Mouse (Mus musculus) liver, adult 2 months (tissue): ENCODE measurements at regions not wholly inside any gene's neighbourhood (a gene's known extent, or its start where the extent isn't known, plus 50 kb on each side); places are given as distances from the start of the nearest gene placed in this dataset.

Experiments used
- DNase-seq: peaks from one replicate; pipeline ENCODE4 v3.0.0-alpha.2; 2011; ENCODE audit warnings: low read depth, low spot score; ENCODE audit errors: extremely low read depth
- H3K27ac ChIP-seq: fragments of 200-500 bp; replicated peaks from 2 replicates; pipeline ENCODE4 v1.5.1; 2012; ENCODE audit warnings: low read depth, mild to moderate bottlenecking, control low read depth, inconsistent platforms, low read length; ENCODE audit not compliant: insufficient read depth
- H3K27me3 ChIP-seq: fragments of 200-500 bp; 2 replicates; pipeline ENCODE4 v1.6.1; 2012; ENCODE audit warnings: mild to moderate bottlenecking, moderate library complexity, low read length, inconsistent platforms; ENCODE audit not compliant: control insufficient read depth, insufficient read depth
- H3K36me3 ChIP-seq: fragments of 200-500 bp; 2 replicates; pipeline ENCODE4 v1.6.1; 2012; ENCODE audit warnings: low read length, inconsistent platforms; ENCODE audit not compliant: control insufficient read depth, insufficient read depth
- H3K4me1 ChIP-seq: fragments of 200-500 bp; 2 replicates; pipeline ENCODE4 v1.6.1; 2011; ENCODE audit warnings: low read length; ENCODE audit not compliant: control insufficient read depth, insufficient read depth
- H3K4me3 ChIP-seq: fragments of 200-500 bp; 2 replicates; pipeline ENCODE4 v1.5.1; 2011; ENCODE audit warnings: low read depth, mild to moderate bottlenecking, control low read depth, low read length, moderate library complexity; ENCODE audit not compliant: insufficient read depth
- H3K79me2 ChIP-seq: fragments of 200-500 bp; 2 replicates; pipeline ENCODE4 v1.6.1; 2012; ENCODE audit warnings: inconsistent platforms, mild to moderate bottlenecking, low read length, moderate library complexity; ENCODE audit not compliant: control insufficient read depth, insufficient read depth
- H3K9ac ChIP-seq: fragments of 200-500 bp; 2 replicates; pipeline ENCODE4 v1.6.1; 2012; ENCODE audit warnings: low read depth, mild to moderate bottlenecking, control low read depth, inconsistent platforms, low read length
- CTCF ChIP-seq: fragments of 200-500 bp; IDR thresholded peaks from 2 replicates; pipeline ENCODE4 v1.5.1; 2011; ENCODE audit warnings: low read depth, low read length, control low read depth
- POLR2A ChIP-seq: fragments of 200-500 bp; IDR thresholded peaks from 2 replicates; pipeline ENCODE4 v1.6.1; 2011; ENCODE audit warnings: low read length, control low read depth; ENCODE audit not compliant: insufficient read depth; ENCODE audit errors: extremely low read depth
- WGBS: fragments of 180-500 bp; shearing (Covaris S2); methylation state at CpG from one replicate; pipeline ENCODE4 v1.1.7; 2018; 5-methylcytosine and 5-hydroxymethylcytosine counted together

GRCm38 (mm10) chr14:28740076-28740475 lies 235.5 kb downstream of the Wnt5a start:
- no peak overlapping the region for H3K27ac ChIP-seq
- H3K36me3 ChIP-seq: no peaks in the 10 kb centered on the region
- WGBS: 72% methylated on average over 1 of the region's 1 CpGs
- H3K4me3 ChIP-seq: no peak overlapping the region
- H3K79me2 ChIP-seq: no peaks in the 10 kb centered on the region
- TF ChIP-seq CTCF (no peak), POLR2A (no peak)
- H3K9ac ChIP-seq: no peak overlapping the region
- H3K27me3 ChIP-seq: no peaks in the 10 kb centered on the region
- H3K4me1 ChIP-seq: no peaks in the 10 kb centered on the region
- DNase-seq: no peak

GRCm38 (mm10) chr14:28741418-28741817 lies 236.9 kb downstream of the Wnt5a start:
- Histone ChIP-seq H3K27ac (no peak overlapping the region), H3K79me2 (no peaks in the 10 kb centered on the region), H3K36me3 (no peaks in the 10 kb centered on the region), H3K4me3 (no peak overlapping the region), H3K4me1 (no peaks in the 10 kb centered on the region), H3K9ac (no peak overlapping the region), H3K27me3 (no peaks in the 10 kb centered on the region)
- TF ChIP-seq CTCF (no peak), POLR2A (no peak)
- WGBS: 42% methylated on average over 2 of the region's 2 CpGs
- no peak for DNase-seq

GRCm38 (mm10) chr14:28743673-28744072 lies 239.1 kb downstream of the Wnt5a start:
- Histone ChIP-seq H3K9ac (no peak overlapping the region), H3K36me3 (no peaks in the 10 kb centered on the region), H3K79me2 (no peaks in the 10 kb centered on the region), H3K4me3 (no peak overlapping the region), H3K27me3 (no peaks in the 10 kb centered on the region), H3K4me1 (no peaks in the 10 kb centered on the region), H3K27ac (no peak overlapping the region)
- WGBS: 91% methylated on average over 4 of the region's 4 CpGs
- DNase-seq: no peak
- TF ChIP-seq CTCF: no peak
- no peak for TF ChIP-seq POLR2A

- Histone ChIP-seq H3K4me3 (no peak overlapping the region), H3K27ac (no peak overlapping the region), H3K9ac (no peak overlapping the region), H3K36me3 (no peaks in the 10 kb centered on the region), H3K4me1 (no peaks in the 10 kb centered on the region), H3K27me3 (no peaks in the 10 kb centered on the region), H3K79me2 (no peaks in the 10 kb centered on the region)
- WGBS: 92% methylated on average over 1 of the region's 1 CpGs
- DNase-seq: no peak
- TF ChIP-seq POLR2A: no peak
- no peak for TF ChIP-seq CTCF
Observed at GRCm38 (mm10) chr14:28750301-28750700, 245.8 kb downstream of the Wnt5a start.

- Histone ChIP-seq H3K27me3 (no peaks in the 10 kb centered on the region), H3K4me1 (no peaks in the 10 kb centered on the region), H3K4me3 (no peak overlapping the region), H3K27ac (no peak overlapping the region), H3K36me3 (no peaks in the 10 kb centered on the region), H3K9ac (no peak overlapping the region), H3K79me2 (no peaks in the 10 kb centered on the region)
- TF ChIP-seq CTCF (no peak), POLR2A (no peak)
- 88% methylated on average over 1 of the region's 1 CpGs for WGBS
- no peak for DNase-seq
Observed at GRCm38 (mm10) chr14:28765201-28765600, 252.8 kb upstream of the Lrtm1 start.

- peak; percentile 24 for DNase-seq
- H3K36me3 ChIP-seq: no peaks in the 10 kb centered on the region
- TF ChIP-seq POLR2A (no peak), CTCF (no peak)
- no peak overlapping the region for H3K9ac ChIP-seq
- no peak overlapping the region for H3K27ac ChIP-seq
- no peaks in the 10 kb centered on the region for H3K27me3 ChIP-seq
- WGBS: 75% methylated on average over 11 of the region's 11 CpGs
- no peak overlapping the region for H3K4me3 ChIP-seq
- H3K4me1 ChIP-seq: peaks cover 8% of the 10 kb centered on the region
- no peaks in the 10 kb centered on the region for H3K79me2 ChIP-seq
Observed at GRCm38 (mm10) chr14:28773068-28773467, 244.9 kb upstream of the Lrtm1 start.
